Mouse (Mus musculus) left cerebral cortex, adult 11 months (tissue): ENCODE results near the gene Cnot6l.
A peak's percentile ranks its signal among the peaks of the same experiment; 100 is the strongest.

ENCODE experiments used
- DNase-seq: peaks from one replicate; pipeline ENCODE4 v3.0.0; 2022; ENCODE audit warnings: low spot score

Gene Cnot6l

DNA sequence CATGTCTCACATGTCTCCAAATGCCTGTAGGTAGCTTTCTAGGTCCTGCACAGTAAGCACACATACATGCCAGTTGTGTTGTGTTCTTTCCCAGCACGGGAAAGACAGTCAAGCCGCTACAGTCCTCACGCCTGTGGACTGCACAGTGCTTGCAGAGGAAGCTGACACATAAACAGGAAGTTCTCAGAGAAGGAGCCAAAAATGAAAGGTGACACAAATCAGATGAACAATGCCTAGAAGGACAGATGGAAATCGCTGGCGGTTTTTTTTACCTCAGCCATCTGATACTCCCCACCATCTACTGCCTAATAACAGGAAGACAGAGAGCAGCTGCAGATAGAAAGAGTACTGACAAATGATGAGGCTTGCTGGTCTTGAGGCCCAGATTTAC, at the start of gene Cnot6l:
TSS of gene Cnot6l (minus strand) at position 151 of the 391 bp plus-strand sequence.
- no peak for DNase-seq

DNA sequence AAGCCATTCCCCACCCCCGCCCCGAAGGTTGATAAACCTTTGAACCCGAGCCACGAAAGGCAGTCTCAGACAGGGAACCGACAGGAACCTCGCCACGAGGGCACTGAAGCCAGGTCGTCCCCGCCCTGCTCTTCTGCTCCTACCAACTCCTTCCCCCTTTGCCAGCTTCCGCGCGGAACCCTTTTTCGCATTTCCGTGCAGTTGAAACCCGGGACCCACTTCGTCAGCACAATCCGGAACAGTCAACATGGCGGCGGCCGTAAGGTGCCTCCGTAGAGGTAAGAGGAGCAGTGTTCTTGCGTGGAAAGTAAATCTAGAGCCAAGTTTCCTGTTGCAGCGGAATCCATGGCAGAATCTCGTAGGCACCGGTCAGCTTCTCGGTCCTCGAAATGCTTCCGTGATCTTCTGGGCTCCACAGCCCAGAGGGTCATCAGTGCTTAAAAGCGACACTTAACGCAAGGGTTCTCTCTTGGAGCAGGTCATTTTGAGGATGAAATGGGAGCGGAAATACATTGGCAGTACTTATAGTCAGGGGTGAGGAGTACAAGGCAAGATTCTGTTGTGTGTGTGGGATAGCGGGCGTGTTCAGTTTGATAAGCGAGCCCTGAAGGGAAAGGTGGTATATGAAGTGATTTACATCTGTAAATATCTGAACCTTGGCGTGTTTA, 46.1 kb upstream of the Cnot6l start:
- DNase-seq = peak; percentile 75

DNA sequence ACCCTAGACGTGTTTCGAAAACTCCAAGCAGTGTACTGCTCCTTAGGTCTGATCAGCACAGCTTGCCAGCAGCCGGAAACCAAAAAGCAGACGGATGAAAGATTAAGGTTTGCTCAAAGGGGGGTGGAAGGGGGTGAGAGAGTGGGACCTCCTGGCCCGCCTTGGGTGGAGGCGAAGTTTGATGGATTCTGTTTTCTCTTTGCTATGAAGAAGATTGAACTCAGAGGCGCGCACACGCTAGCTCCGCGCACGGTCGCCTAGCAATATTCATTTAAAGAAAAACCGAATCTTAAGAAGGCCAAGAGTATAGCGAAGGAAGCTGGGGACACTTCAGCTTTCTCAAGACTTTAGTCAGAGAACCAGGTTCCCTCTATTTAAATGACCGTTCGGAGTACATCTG, 45.5 kb upstream of the Cnot6l start, which contains the start of gene Mrpl1:
TSS of gene Mrpl1 (plus strand) at position 35 of the 400 bp plus-strand sequence.
- no peak for DNase-seq

DNA sequence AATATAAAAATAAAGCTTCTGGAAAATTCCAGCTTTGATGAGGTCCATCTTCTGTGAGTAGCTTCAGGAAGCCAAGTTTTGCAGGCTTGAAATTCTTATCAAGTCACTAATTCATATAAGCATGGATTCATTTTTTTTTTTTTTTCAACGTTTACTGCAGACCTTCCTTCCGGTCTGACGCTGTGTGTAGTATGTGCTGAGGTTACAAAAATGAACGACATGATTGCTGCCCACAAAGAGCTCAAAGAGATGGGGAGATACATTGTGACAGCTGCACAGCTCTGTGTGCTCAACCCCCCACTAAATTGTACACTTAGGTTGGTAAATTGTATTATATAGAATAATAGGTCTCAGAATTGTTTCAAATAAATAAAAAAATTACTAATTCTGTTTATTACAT, 44.6 kb upstream of the Cnot6l start:
- no peak for DNase-seq

DNA sequence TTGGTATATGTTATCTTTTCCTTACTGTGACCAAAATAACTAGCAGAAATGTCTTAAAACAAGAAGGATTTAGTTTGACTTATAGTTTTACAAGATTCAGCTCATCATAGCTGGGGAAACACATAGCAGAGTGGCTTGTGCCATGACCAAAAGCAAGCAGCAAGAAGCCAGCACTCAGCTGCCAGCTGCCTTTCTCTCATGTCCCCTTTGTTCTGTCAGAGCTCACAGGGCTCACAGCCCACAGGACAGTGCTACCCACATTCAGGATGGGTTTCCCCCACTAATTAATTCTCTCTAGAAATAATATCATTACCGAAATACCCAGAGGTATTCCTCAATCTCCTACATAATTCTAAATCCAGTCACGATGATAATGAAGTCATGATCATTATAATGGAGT, 43.6 kb upstream of the Cnot6l start:
- DNase-seq = no peak

DNA sequence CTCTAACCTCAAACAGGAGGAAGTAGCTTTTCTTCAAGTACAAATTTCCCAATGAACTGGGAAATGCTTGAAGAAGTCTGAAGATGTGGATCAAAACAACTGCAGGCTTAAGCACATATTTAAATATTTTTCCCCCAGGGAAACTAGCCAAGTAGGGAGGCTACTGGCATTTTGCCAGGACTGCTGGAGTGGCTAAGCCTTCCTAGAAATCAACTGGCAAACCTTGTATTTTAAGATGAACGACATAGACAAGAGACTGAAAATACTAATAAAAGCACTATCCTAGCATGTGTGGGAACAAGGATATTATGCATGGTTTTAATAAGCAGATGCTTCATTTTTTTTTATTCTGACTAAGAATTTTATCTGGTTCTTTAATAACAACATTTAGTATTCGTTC, 42.9 kb upstream of the Cnot6l start:
- no peak for DNase-seq

DNA sequence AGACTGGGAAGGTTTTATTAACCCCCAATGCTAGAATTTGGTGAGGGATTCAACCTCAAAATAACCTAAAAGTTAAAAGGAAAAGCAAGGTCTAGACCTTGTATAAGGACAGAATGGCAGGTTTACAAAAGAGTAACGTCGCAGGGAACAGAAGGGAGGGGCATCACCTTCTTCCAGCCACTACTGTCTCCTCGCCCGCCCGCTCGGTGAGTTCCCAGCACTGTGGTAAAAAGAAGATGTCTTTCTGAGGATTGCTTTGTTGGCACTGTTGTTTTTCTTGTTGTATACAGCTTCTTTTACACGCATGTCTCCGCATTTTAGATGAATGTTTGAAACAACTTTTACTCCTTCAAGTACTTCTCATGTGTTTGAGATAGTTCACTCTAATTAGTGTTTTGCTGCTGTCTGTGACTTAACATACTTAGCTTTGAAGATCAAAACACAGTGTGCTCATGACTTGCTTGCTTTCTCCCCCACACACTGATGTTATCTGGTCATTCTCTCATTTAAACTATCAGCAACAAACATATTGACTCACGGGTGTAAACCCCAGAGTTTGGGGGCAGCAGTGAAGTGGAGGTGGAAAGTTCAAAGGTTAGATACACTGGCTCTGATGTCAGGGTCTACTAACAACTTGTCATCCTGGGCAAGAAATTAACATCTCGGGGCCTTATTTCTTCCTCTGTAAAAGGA, 37.6 kb upstream of the Cnot6l start:
- no peak for DNase-seq

DNA sequence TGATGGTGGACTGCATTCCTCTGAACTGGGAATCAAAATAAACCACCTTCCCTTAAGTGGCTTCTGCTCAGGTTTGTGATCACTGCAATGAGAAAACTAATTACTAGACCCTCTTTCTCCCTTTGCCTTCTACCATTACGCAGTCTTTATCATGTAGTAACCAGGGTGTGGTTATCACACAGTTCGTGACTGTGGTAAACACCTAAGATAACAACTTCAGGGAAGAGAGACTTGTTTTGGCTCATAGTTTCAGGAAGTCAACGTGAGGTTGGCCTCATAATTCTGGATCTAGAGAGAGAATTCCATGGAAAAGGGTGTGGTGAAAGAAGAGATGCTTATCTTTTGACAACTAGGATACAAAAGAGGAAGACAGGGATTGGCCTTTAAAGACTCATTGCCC, 36.3 kb upstream of the Cnot6l start:
- no peak for DNase-seq

DNA sequence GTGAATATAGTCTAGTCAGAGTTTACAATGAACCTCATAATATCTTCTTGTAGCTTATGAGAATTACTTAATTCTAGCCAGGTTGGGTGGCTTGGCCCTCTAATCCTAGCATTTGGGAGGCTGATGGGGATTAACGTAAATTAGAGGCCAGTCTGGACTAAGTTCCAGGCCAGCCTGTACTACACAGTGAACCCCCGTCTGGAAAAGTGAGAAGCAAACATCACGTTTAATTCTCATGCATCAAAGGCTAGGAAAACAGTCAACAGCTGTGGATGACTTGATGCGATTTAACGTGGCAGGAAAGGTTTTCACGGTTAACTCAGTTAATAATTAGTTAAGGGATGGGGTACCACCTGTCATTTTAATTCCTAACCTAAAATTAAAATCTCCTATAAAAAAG, 34.3 kb upstream of the Cnot6l start:
- DNase-seq = no peak

DNA sequence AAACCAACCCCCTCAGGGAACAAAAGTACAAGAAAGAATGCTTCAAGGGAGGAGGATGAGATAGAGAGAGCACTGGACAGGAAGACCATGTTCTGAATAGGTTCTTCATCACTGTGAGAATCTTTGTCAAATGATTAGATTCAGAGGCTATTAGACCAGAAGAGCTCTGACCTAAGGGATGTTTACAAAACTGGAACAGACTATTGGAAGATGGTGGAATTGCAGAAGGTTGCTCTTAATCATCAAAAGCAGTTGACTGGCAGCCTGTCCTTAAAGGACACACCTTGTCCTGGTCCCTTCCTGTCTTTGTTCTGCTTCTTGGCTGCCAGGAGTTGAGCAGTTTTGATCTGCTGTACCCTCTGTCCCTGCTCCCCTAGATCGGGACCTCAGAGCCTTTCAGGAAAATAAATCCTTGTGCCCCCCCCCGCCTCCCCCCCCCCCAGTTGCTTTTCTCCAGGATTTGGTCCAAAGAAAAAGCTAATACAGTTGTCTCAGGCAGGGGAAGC, 32.6 kb upstream of the Cnot6l start:
- no peak for DNase-seq

DNA sequence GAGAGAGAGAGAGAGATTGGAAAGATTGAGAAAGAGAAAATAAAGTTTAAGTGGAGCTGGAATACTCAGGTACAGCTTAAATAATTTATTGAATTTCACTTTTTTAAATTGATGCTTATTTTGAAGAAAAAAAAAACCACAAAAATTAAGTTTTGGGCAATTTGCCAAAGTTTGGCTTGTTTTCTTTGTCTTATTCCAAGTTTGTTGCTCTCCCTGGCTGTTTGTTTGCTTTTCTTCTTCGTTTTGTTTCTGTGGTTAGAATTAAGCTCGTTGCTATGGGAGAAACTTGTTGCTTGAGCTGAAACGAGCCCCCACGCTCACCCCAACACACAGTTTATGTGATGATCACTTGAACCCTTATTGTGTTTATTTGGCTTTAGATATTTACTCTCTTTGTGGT, 27.3 kb upstream of the Cnot6l start:
- no peak for DNase-seq

DNA sequence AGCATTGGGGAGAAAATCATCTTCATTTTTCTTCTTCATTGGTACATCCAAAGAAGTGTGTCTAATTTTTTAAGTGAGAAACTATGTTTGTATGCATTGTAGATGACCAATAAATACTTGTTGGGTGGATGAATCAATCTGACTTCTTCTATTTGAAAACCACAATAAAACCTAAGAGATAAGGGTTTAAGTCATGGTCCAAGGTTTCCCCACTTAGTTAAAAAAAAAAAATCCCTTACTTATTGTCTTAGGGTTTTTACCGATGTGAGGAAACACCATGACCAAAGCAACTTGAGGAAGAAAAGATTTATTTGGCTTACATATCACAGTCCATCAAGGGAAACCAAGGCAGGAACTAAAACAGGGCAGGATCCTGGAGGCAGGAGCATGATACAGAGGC, 25.8 kb upstream of the Cnot6l start:
- DNase-seq = no peak

DNA sequence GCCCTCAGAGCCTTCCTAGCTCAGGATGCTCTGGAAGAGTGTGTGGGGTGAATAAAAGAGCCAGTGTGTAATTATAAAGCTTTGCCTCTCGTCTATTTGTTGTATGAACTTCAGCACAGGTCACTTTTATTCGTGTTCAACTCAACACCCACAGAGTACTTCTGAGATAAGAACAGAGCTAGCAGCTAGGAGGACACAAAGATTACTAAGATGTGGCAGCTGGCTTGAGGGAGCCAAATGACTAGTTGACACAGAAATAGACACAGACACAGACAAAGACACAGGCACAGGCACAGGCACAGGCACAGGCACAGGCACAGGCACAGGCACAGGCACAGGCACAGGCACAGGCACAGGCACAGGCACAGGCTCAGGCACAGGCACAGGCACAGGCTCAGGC, 20.0 kb upstream of the Cnot6l start:
- no peak for DNase-seq

DNA sequence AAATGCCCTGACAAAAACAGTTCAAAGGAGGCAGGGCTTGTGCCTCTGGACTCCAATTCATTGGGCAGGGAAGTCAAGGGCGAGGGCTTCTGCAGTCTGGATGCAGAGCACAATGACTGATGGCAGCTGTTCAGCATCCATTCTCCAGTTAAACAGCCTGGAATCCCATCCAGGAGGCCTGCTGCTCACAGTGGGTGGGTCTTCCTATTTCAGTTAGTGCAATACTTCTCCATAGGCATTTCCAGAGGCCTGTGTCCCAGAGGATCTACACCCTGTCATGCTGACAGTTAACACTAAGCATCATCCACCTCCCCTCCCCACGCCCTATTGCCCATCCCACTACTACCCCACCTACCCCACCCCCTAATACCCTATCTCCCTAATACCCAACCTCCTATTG, 19.2 kb upstream of the Cnot6l start:
- DNase-seq = no peak

DNA sequence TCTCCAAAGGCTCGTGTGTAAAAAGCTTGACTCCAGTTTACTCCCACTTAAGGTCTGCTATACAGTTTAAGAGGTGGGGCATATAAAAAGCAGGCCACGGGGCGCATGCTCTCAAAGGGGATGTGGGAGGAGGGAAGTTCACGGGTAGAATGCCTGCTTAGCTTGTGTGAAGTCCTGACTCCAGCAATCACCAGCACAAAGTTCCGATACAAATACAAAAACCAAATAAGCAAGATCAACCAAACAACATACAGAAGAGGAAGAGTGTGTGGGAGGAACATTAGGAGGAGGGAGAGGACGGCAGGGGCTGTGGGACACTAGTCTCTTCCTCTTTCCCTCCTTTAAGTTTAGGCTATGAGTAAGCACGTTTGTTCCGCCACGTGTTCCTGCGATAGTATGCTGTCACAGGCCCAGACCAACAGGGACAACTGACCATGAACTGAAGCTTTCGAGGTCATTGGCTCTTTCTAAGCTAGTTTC, 12.9 kb upstream of the Cnot6l start:
- no peak for DNase-seq

DNA sequence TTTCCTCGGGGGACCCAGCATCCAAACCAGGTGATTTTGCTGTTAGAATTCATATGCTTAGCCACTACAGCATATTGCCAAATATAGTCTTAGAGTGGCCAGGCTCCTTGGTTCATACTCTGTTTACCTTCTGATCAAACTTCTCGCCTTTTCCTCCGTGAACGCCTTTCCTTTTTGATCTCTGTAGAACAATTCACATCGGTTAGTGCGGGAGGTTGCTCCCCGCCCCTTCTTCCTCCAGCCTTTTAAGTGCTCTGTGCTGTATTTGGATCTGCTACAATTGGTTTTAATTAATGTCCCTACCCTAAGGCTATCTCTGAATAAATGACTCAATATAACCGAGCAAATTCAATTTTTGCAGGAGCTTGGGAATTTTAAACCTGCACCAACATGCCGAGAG, 12.2 kb upstream of the Cnot6l start:
- no peak for DNase-seq

DNA sequence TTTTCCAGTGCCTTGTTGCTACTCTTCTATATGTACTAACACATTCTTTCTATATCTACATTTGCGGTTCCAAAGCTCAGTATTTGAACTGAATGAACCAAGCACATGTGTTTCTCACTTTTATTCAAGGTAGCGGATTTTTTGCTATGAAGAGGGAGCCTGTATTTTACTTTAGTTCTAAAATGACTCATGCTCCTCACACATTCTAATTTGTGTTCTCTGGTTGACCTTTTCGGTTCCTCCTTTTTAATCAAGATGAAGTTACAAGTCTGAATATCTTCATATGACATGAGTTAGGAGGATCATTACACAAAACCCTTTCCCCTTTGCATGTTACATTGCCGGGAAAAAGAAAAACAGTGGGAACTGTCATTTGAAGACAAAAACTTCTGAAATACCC, 7.8 kb upstream of the Cnot6l start:
- DNase-seq = no peak

DNA sequence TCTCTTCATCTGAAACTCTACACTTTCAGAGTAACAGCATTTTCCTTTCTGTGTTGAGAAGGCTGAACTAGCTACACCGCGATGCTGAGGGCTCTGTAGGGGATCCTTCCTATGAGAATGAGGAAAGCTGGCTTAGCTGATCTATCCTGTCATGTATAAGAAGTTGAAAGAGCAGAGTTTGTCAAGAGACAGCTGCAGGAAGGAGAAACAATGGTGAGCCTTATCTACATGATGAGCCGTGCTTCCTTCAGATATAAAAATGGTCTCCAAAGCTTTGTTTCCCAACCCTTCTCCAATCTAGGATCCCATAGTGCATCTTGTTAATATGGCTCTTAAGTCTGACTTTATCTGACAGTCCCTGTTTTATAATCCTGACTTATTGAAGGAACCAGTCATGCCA, 6.5 kb upstream of the Cnot6l start:
- DNase-seq = no peak

DNA sequence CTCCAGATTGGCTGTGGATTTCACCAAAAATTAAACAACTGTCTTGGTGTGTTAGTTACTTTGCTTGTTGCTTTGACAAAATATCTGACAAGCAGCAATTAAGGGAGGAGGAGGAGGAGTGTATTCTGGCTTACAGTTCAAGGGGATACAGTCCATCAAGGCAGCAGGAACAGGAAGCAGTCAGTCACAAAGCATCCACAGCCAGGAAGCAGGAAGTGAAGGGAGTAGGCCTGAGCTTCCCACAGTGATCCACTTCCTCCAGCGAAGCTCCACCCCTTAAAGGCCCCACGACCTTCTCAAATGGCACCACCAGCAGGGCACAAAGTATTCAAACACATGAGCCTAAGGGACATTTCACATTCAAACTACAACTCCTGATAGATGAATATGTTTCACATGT, 2.8 kb upstream of the Cnot6l start:
- no peak for DNase-seq

DNA sequence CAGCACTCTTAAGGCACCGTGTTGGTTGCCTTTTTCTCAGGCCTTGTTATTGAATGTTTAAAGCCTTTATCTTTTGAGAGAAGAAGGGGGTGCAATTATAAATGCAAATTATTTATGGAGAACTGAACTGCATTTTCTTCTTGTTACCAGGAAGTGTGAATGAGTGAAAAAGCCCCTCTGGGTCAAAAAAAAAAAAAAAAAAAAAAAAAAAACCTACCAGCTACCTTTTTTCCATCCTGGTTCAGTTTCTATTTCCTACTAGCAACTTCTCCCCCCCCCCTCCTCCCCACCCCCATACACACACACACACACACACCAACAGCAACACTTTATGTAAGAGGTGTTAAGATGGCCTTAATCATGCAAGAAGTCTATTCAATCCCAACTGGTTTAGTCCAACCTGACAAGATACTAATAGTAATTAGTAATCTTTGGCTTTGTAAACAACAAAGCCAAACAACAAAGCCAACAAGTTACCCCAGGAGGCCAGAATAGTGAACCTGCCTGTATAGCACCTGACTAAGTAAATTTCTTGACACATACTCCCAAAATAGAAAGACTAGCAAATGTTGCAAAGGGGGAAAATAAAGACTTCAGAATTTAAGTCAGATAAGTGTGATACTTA, 463 bp downstream of the Cnot6l start:
- no peak for DNase-seq

DNA sequence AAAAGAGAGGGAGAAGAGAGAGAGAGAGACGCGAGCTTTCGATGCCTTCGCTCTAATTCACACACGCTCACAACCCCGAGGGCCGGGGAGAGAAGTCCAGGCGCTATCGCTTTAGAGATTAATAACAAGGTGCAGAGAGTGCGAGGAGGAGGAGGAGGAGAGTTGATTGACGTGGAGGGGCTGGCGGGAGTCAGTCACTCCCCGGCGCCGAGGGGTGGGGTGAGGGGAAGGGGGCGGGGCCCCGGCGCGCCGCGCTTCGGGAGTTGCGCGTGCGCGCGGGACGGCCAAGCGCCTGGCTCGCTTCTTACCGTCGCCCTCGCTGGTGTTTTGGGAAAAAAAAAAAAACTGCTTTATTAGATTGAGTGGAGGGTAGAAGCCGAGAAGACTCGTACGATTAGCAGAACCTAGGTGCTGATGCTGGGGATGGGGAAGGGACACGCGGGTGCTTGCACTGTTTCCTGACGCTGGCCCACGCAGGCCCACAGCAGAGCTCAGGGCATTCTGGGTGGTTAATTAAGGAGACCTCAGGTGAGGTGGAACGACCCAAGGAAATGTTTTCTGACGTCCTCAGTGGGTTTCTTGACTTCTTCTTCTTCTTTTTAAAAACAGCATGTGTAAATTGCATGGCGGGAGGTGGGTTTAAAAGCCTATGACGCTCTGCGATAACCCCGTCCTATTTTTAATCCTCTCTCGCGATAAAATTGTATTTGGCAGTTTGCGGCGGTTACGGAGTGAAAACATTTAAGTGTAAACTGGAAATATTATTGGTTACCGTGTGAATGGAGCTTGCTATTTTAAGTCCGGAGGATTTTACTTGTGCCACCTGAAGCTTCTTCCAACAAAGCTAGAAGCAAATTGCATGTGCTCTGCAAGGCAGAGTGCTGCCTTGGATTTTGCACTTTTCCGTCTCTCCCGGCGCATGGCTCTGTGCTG, 1.3 kb downstream of the Cnot6l start:
- DNase-seq = peak; percentile 58
